8 mouse cellular contexts compared by ENCODE assay signal in the genomic region with DNA sequence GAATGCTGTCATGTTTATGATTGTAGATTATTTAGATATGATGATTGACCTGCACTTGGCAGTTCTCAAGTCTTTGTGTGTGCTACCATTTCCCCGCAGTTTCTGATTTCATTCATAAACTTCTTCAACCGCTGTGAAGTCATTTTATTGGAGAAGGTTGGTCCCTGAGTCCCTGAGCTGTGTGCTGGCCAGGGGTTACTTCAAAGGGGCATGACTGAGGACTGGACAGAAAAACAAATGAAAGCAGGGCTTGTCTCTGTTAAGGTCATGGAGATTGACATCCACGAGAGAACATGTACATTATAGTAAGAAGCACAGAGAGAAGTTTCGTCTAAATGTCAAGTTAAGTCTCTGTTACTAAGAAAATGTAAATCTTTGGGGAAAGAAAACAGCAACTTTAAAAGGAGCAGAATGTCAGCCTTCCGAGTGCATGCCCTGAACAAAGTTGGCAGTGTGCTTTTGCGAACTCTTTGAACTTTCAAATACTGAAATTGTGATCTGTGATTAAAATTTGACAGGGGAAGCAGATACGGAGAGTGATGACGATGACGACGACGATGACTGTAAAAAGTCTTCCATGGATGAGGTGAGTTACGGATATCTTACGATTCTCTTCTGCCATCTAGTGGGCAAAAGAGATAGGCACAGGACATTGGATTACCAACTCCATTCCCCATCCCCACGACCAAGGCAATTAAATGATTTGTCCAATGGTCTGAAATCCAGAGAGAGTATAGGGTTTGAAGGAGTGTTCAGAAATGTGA.
DNase-seq lines count a peak whose midpoint lies in the region; ATAC-seq and TF ChIP-seq lines count a peak whose summit lies in the region.

No protein-coding gene starts in this region.

- H3K36me3 ChIP-seq in forebrain, postnatal 0 days (ENCODE audit: insufficient read depth): no peaks in the 10 kb centered on the region
- no peaks in the 10 kb centered on the region for H3K36me3 ChIP-seq in stomach, embryonic 15.5 days

- H3K27ac ChIP-seq in forebrain, postnatal 0 days (ENCODE audit: low read depth, low read length): no peak overlapping the region
- no peak overlapping the region for H3K27ac ChIP-seq in stomach, embryonic 15.5 days

- peak; percentile 82 for ATAC-seq in forebrain, postnatal 0 days
- ATAC-seq in stomach, embryonic 15.5 days (ENCODE audit: insufficient read depth, low FRiP score, low read depth): no peak

- H3K9ac ChIP-seq in forebrain, postnatal 0 days: no peak overlapping the region
- H3K9ac ChIP-seq in stomach, embryonic 15.5 days: no peak overlapping the region

- peak; percentile 11 for DNase-seq in urinary bladder, postnatal 25 days (ENCODE audit: low spot score)
- no peak for DNase-seq in urinary bladder, postnatal 10 days (ENCODE audit: low spot score)
- DNase-seq in cerebellum, adult 8-10 months: peak; percentile 60
- peak; percentile 88 for DNase-seq in forebrain, postnatal 0 days
- peak; percentile 59 for DNase-seq in induced T-regulatory cell, adult 2 months (ENCODE audit: low read depth)
- DNase-seq in left cerebral cortex, adult 18-20 months (ENCODE audit: low spot score in 2 of 2): peak; percentile 51 to 54
- peak; percentile 81 for DNase-seq in mesoderm, embryonic 11.5 days (ENCODE audit: low read depth, low spot score)

- peak overlapping the region; percentile 38 for H3K4me2 ChIP-seq in forebrain, postnatal 0 days (ENCODE audit: low read depth)
- peak overlapping the region; percentile 45 for H3K4me2 ChIP-seq in stomach, embryonic 15.5 days

- 10% methylated on average over 14 of the region's 14 CpGs for WGBS in forebrain, postnatal 0 days
- WGBS in stomach, embryonic 15.5 days: 8% methylated on average over 14 of the region's 14 CpGs

- TF ChIP-seq CTCF in forebrain, postnatal 0 days (IDR thresholded peaks at IDR 0.05; ENCODE audit: low read depth): peak; percentile 94

- no peaks in the 10 kb centered on the region for H3K27me3 ChIP-seq in forebrain, postnatal 0 days (ENCODE audit: insufficient read depth, low read length)
- no peaks in the 10 kb centered on the region for H3K27me3 ChIP-seq in stomach, embryonic 15.5 days (replicated peaks)

- H3K9me3 ChIP-seq in forebrain, postnatal 0 days (ENCODE audit: low read length): no peaks in the 10 kb centered on the region
- no peaks in the 10 kb centered on the region for H3K9me3 ChIP-seq in stomach, embryonic 15.5 days

- peak overlapping the region; percentile 9 for H3K4me3 ChIP-seq in forebrain, postnatal 0 days (ENCODE audit: low read depth, low read length)
- peak overlapping the region; percentile 17; the same call in 1 of the 2 replicates for H3K4me3 ChIP-seq in stomach, embryonic 15.5 days (replicated peaks)

- no peaks in the 10 kb centered on the region for H3K4me1 ChIP-seq in forebrain, postnatal 0 days (ENCODE audit: insufficient read depth)
- no peaks in the 10 kb centered on the region for H3K4me1 ChIP-seq in stomach, embryonic 15.5 days
